Mouse (Mus musculus): Measurements from ENCODE around the gene Cd81.

DNA sequence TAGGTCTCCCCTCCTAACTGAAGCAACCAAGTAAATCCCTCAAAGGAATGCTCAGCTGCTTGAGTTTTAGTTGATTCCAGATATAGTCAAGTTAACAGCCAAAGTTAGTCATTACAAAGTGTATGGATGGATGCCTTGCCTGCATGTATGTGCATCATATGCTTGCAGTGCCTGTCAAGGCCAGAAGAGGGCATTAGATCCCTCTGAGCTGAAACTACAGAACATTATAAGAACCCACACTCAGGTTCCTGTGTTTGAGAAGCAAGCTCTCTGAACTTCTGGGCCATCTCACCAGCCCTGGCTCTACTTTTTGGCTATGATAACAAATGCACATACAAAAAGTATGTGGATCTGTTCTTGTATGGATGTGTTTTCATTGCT lies 7.7 kb upstream of the Cd81 start:
- TF ChIP-seq CTCF (IDR thresholded peaks at IDR 0.05; ENCODE audit: control insufficient read depth, insufficient read depth, insufficient replicate concordance, low read depth, low read length) (no peak), POLR2A (IDR thresholded peaks at IDR 0.05; ENCODE audit: control insufficient read depth, low read depth, low read length) (no peak)

All from testis, adult 2 months (tissue).